Mouse (Mus musculus) adrenal gland, postnatal 25 days (tissue): ENCODE data around the gene Hepacam. TPM values are rescaled to one million over a fixed set of nuclear protein-coding genes. Genes with fewer than 3 reads are reported as not detected.

Experiments
- DNase-seq: peaks from one replicate; pipeline ENCODE4 v3.0.0; 2021; ENCODE audit warnings: mixed read lengths
- total RNA-seq: library from RNA; stranded (reverse); gene quantifications from 2 replicates; pipeline ENCODE4 v1.2.3, GENCODE M21; 2021

Gene Hepacam
- total RNA-seq, 1 experiment from 2014 or later: 0.18 TPM

DNA sequence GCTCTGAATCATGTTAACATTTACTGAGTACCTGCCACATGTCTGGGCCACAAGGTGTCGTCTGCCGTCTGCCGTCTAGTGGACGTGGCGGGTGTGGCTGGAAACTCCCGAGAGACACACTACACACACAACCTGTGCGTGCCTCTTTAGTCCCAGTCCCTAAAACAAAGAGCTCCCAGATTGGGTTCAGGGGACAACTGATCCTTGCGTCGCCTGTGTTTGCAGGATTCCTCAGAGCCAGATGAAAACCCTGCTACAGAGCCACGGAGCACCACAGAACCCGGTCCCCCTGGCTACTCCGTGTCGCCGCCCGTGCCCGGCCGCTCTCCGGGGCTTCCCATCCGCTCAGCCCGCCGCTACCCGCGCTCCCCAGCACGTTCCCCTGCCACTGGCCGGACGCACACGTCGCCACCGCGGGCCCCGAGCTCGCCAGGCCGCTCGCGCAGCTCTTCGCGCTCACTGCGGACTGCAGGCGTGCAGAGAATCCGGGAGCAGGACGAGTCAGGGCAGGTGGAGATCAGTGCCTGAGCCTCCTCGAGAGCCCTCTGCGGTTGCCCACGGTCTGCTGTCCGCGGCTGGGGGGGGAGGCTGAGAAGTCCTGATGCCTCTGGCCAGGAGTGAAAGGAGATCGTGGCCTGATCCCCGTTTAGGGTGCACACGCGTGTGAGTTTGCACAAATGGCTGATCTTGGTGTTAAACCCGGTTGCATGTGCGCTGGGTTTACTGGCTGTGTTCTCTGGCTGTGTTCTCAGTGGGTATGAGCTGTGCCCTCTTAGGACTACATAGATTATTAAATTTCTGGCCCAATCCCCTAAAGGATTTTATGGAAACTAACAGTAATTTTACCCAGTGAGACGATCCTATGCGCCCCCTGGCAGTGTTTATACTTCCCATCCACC, 17.4 kb downstream of the Hepacam start:
- DNase-seq: peak; percentile 60

DNA sequence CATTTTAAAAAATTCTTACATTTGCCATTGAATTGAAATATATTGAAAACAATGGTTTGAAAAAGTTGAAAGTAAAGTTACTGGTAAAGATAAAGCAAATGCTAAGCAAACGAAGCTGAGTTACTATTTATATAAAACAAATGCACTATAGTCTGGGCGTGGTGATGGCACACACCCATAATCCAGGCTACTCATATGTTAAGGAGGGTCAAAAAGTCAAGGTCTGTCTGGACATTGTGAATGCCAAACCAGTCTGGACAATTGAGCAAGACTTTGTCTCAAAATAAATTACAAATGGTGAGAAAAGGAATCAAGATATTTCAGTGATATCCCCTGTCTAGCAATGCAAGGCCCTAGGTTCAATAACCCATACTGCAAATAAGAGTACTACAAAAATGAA, 23.7 kb downstream of the Hepacam start:
- DNase-seq: no peak

DNA sequence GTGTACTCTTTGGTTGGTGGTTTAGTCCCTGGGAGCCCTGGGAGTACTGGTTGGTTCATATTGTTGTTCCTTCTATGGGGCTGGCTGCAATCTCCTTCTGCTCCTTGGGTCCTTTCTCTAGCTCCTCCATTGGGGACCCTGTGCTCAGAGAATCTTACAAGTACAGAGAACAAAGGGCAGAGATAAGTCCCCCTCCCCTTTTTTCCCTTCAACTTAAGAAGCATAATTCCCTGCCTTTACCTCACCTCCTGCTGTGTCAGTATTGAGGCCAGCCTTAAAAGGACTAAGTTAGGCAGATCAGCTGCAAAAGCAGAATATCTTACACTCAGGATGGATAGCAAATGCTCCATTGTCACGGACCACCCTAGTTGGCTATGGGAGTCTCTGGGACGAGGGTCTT, 24.9 kb downstream of the Hepacam start:
- DNase-seq: no peak

DNA sequence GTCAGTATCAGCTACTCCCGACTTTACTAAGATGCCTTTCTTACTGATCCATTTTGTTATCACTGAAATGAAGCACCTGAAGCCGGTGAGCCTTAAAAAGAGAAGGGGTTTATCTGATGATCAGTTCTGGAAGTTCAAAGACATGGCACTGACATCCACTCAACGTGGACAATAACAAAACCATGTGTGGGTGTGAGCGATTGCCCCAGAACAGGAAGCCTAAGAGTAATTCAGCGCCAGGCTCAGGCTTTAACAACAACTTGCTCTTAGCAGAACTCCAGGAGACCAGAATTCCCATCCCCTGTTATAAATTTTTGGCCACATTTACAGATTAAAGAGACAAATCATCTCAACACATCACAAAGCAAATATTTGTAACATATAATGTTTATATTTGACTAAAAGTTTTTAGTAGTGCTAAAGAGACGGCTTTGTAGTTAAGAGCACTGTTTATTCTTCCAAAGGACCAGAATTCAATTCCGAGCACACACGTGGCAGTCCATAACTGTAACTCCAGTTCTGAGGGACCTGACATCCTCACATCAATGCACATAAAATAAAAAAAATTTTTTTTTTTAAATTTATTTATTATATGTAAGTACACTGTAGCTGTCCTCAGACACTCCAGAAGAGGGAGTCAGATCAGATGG, 26.5 kb downstream of the Hepacam start:
- DNase-seq: no peak

DNA sequence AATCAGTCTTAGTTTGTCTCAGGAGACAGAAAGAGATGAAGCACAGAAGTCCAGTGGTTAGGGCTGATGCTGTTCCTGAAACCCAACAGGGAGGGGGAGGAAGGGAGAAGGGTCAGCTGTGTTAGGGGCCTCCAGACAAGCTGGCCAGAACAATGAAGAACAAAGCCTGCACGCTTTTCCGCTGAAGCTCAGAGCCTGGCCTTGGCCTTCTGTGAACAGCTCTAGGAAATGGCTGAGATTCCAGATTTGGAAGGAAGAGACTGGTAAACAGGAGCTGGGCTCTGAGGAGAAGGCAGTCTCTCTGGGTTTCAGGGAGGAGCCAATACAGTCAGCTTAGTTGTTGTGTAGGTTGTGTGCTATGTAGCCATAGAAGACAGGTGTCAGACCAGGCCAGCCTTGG, 33.4 kb downstream of the Hepacam start:
- no peak for DNase-seq

DNA sequence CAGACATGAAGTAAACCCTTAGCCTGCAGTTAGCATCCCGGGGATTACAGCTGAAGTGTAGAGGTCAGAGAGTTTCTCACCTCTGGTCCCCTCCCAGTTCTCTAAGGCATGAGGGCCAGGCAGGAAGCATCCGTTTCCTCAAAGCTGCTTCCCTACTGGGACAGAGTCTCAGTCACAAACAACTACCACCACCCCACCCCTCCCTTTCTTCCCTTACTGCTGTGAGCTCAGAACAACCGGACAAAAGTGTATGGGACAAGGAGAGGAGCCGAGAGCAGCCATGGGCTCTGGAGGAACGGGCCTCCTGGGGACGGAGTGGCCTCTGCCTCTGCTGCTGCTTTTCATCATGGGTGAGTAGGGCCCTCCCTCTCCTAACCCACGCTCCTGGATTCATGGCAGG, 34.7 kb downstream of the Hepacam start, which contains the start of gene Robo4:
Robo4 (plus strand) TSS at position 96 of the 400 bp plus-strand sequence.
- DNase-seq: no peak

DNA sequence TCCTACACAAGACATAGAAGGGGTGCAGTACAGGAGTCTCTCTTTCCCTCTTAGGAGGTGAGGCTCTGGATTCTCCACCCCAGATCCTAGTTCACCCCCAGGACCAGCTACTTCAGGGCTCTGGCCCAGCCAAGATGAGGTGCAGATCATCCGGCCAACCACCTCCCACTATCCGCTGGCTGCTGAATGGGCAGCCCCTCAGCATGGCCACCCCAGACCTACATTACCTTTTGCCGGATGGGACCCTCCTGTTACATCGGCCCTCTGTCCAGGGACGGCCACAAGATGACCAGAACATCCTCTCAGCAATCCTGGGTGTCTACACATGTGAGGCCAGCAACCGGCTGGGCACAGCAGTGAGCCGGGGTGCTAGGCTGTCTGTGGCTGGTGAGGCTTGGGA, 35.4 kb downstream of the Hepacam start:
- DNase-seq: no peak

DNA sequence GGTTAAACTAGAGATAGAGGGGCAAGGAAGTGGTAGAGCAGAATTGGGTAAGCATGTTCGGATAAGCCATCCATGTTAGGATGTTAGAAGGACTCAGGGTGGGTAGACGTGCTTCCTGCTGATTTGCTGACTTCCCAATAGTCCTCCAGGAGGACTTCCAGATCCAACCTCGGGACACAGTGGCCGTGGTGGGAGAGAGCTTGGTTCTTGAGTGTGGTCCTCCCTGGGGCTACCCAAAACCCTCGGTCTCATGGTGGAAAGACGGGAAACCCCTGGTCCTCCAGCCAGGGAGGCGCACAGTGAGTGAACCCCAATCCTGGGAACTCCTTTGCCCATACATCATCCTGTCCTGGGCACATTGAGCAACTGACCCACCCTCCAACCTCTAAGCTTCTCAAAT, 35.9 kb downstream of the Hepacam start:
- no peak for DNase-seq

DNA sequence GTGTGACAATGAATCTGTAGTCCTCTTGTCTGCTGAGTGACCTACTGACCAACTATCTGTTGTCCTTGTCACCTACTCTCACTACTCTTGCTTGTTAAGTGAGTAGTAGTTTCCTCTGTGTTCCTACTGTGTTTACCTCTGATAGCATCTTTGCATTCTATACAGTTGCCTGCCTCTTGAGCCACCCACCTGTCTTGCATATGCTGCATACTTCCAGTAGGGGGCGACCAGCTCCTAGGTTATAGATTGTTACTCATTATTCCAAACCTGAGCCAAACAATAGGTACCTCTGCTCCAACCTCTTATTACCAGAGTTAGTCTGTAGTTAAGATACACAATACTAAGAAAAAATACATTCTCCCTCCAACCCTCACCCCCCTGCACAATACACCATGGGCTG, 39.2 kb downstream of the Hepacam start:
- no peak for DNase-seq

DNA sequence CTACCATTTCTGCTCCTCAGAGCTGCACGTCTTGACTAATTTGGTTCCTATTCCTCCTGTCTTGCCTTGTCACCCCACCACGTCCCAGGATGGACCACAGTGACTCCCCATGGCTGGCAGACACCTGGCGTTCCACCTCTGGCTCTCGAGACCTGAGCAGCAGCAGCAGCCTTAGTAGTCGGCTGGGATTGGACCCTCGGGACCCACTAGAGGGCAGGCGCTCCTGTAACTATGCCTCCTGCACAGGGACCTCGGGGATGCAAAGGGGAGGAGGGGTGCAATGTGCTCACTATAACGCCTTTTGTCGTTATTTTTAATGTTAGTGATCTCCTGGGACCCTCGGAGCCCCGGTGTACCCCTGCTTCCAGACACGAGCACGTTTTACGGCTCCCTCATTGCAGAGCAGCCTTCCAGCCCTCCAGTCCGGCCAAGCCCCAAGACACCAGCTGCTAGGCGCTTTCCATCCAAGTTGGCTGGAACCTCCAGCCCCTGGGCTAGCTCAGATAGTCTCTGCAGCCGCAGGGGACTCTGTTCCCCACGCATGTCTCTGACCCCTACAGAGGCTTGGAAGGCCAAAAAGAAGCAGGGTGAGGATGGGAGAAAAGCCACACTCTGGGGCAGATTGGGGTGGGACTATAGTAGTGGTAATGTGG, 40.8 kb downstream of the Hepacam start:
- DNase-seq: no peak

DNA sequence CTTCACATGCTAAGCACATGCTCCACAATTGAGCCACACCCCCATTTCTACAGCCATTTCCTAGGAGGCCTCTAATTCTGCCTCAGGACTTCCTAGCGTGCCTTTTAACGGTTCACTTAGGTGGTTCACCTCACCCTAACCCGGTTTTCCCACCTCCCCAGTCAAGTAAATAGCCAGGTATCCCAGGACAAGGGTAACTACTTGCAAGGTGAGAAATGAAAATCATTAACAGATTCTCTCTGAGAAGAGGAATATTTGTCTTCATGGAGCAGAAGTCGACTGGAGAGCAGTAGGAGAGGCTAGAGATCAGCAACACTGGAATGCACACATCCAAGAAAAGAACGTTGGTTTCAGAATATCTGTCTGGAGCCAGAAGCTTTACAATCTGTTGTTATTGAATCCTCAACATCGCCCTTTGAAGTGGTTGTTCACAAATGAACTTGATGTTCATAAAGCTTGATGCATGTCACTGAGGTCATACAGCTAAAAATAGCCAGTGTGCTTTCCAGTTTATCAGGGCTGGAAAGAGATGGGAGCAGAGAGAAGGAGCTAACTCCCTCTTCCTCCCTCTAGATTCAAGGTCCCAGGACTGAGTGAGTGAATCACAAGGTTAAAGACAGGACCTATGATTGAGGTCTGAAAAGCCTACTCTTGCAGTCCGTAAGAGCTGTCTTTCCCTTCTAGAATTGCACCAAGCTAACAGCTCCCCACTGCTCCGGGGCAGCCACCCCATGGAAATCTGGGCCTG, 42.7 kb downstream of the Hepacam start:
- no peak for DNase-seq

DNA sequence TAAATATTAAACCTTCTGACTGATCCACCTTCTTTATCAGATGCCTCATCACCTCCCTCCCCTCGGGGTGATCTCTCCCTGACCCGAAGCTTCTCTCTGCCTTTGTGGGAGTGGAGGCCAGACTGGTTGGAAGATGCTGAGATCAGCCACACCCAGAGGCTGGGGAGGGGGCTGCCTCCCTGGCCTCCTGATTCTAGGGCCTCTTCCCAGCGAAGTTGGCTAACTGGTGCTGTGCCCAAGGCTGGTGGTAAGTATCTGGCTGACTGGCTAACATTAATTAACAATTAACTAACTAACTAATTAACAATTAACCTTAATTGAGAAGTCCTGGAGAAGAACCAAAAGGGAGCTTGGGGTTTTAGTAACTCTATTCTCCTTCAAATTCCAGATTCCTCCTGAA, 45.8 kb downstream of the Hepacam start:
- no peak for DNase-seq

DNA sequence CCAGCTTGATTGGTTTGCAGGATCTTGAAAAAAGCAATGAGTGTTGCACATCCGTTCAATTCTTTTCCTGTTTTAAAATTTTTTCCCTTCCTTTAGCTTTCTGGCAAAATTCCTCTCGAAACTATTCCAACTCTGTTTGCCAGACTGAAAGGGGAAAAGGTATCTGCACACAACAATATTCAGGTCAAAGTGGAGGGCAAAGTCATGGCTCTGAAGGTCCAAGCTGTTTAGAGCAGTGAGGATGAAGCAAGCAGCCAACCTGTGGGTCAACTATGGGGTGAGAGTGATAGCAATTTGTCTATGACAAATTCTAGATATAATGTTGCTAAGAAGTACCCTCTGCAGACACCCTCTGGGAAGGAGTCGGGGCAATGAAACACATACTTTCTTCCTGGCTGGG, 47.5 kb downstream of the Hepacam start:
- DNase-seq: no peak

DNA sequence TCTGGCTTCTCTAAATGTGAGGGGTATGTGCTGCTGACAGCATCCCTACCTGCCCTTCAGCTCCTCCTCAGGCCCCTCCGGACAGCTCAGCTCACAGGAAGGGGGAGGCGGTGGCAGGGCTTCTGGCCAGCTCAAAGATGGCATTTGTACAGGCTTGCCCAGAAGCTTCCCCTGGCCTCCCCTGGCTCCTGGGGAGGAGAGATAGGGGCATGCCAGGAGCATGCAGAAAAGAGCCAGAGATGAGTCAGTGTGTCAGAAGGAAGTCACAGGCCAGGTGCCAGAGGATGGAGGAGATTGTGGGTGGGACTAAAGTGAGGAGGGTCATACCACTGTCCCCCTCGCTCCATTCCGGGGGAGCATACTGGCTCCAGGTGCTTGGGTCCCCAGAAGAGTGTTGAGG, 51.6 kb downstream of the Hepacam start:
- DNase-seq: no peak

DNA sequence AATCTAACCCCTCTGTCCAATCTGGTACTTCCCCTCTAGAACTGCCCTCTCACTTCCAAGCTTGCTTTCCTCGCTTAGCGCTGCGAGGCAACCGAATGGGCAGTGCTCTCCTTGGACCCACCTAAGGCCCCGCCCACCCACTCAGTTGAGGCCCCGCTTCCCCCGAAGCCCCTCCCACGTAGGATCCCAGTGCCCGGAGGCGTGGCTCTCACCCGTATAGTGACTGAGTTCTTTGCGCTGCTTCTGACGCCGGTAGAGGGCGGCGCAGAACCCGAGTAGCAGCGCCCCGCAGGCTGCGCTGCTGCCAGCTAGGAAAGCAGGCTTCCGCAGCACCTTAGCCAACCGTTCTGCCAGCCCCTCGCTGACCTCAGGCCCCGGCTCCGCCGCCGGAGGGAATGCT, 53.5 kb downstream of the Hepacam start:
- DNase-seq: peak; percentile 82

DNA sequence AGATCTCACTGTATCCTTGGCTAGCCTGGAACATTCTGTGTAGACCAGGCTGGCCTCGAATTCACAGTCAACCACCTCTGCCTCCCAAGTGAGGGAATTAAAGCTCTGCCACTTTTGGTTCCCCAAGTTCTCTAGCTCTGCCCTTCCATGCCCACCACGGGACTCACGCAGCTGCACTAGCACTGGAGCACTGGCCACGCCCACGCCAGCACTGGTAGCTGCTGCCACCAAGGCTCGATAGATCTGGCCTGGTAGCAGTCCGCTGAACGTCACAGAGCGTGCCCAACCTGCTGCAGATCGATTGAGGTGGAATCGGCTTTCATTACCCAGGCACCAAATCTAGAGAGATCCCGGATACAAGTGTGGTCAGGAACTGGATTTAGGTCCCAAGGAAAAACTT, 54.1 kb downstream of the Hepacam start:
- peak; percentile 49 for DNase-seq

DNA sequence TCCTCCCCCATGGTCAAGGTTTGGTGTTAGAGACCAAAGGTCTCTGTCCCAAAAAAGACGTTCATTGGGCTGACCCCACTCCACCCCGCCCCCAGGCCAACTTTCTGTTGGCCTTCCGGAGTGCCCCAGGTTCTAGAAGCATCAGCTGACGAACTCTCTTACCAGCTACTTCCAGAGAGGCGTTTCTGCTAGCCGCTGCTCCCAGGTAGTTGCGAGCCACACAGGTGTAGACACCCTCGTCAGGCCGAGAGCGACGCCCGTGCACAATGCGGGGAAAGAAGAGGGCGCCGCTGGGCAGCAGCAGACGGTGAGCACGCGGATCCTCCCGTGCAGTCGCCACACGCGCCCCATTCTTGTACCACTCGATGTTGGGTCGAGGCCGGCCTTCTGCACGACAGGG, 62.2 kb downstream of the Hepacam start:
- no peak for DNase-seq

DNA sequence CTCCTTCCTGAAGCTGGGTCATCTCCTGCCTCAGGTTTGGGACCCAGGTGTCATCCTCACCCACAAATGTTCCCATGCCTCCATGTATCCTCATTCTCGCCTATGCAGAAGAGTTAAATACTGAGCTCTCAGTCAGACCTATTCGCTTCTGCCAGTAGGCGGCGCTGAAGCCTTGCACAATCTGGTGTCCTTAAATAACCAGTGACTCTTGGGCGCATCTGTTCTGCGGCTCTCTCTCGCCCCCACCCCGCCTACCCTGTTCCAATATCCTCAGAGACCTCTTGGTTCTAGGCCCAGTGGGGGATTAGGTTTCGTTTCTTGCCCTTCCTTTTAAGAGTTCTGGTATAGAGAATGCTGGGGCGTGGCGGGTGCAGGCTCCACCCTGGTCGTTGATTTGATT, 63.4 kb downstream of the Hepacam start:
- peak; percentile 85 for DNase-seq

DNA sequence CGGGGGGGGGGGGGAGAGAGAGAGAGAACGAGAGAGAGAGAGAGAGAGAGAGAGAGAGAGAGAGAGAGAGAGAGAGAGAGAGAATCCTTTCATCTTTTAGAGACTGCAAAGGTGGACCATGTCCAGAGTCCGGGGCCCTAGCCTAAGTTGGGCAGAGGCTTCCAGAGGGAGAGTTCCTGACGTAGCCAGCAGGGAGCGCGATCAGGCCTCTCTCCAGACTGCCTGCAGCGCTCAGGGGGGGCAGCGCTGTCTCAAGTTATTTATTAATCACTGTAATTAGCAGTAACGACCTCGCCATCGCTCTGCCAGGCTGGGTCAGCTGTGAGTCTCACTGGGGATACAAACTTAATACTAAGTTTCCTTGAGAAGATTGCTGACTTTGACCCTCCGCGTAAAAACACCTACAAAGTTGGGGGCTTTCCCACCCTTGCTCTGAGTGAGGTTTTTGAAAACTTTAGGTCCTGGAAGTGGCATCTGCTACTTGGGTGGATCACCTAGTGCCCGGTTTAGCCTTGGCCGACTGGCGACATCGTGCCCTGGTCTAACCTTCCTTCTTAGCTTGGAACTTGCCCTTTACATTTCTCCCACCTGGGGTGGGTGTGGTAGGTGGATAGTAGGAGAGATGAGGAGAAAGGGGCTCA, 65.0 kb downstream of the Hepacam start:
- peak; percentile 63 for DNase-seq

DNA sequence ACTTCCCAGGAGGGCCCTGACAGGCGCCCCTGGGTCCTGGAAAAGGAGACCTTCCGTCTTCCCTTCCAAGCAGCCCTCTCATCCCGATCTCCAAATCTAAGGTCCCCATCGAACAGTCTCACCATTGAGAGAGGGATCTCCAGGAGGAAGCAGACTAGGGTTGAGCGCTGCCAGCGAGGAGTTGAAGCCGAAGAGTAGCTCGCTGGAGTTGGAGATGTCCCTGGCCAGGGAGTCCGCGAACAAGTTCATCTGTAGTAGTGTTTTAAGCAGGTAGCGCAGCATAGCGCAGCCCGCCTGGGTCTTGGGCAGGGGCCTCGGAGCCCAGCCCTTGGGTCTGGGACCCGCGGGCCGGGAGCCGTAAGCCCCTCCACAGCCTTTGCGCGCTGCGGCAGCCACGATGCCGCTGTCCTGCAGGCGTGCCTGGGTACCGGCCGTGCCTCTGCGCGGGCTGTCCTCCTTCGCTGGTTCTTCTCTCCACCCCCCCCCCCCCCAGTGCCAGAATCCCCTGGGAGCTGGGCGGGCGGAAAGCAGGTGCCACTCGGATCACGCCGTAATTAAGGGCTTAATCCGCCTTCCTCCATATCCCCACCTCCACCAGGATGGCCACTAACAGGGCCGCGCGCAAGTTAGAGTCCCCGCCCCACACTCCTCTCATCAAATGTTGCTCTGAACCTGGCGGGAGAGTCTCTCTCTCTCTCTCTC, 65.7 kb downstream of the Hepacam start, which contains the start of gene Robo3:
Robo3 (minus strand) TSS at position 527 of the 702 bp plus-strand sequence.
- DNase-seq: no peak
